Mouse (Mus musculus): ENCODE results near the gene Pcyt1a.

DNA sequence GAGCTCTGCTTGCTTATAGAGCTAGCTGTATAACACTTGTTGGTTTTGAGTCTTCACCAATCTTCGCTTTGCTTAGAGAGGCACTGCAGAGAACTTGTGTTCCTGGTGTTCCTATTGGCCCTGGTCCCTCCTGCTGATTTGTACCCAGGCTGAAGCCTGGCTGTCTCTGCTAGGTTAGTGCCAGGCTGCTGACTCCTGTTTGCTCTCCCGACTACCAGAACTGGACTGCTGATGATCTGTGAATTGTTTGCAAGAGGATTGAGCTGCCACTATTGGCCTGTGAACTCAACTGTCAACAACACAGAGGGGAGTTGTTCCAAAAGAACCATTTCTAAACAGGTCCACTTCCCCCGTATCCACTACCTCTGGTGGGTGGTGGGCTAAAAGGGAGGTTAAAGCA, 10.7 kb downstream of the Pcyt1a start:
- no peak for TF ChIP-seq CTCF (IDR thresholded peaks at IDR 0.05; ENCODE audit: borderline replicate concordance, insufficient read depth, low read depth, low read length)
- TF ChIP-seq POLR2A (IDR thresholded peaks at IDR 0.05; ENCODE audit: borderline replicate concordance, insufficient read depth, low read length): no peak
